Mouse (Mus musculus) brown adipose tissue, adult 24 weeks (tissue): ENCODE results near the gene Aftph. TPM values are rescaled to one million over a fixed set of nuclear protein-coding genes. Genes with fewer than 3 reads are reported as not detected.

Experiments
- H3K27ac ChIP-seq: fragments of 200-500 bp; replicated peaks from 2 replicates; pipeline ENCODE4 v1.5.1; 2012; ENCODE audit warnings: low read depth, mild to moderate bottlenecking, low read length
- H3K4me1 ChIP-seq: fragments of 200-500 bp; 2 replicates; pipeline ENCODE4 v1.6.1; 2012; ENCODE audit warnings: low read length, mixed read lengths; ENCODE audit not compliant: control insufficient read depth, insufficient read depth, insufficient read length
- H3K4me3 ChIP-seq: fragments of 200-500 bp; 2 replicates; pipeline ENCODE4 v1.5.1; 2012; ENCODE audit warnings: low read depth, mild to moderate bottlenecking, low read length, moderate library complexity; ENCODE audit not compliant: insufficient read depth
- polyA plus RNA-seq: library from polyadenylated mRNA; stranded (reverse); fragments of >200 nt; gene quantifications from 2 replicates; pipeline ENCODE4 v1.2.4, GENCODE M21; 2012; ENCODE audit not compliant: missing spikeins, insufficient read depth, insufficient read length

Aftph gene
- polyA plus RNA-seq, 1 experiment, result 25.4 TPM

- H3K27ac ChIP-seq, result no peak overlapping the region
- H3K4me3 ChIP-seq, result no peak overlapping the region
- peaks cover 17% of the 10 kb centered on the region for H3K4me1 ChIP-seq
These were observed 95.2 kb downstream of the Aftph start for GRCm38 (mm10) chr11:20646142-20646541.

GRCm38 (mm10) chr11:20645521-20645920 lies 95.9 kb downstream of the Aftph start:
- H3K4me3 ChIP-seq, result no peak overlapping the region
- H3K4me1 ChIP-seq, result peaks cover 20% of the 10 kb centered on the region
- H3K27ac ChIP-seq, result no peak overlapping the region

- H3K4me3 ChIP-seq, result no peak overlapping the region
- peaks cover 22% of the 10 kb centered on the region for H3K4me1 ChIP-seq
- 0 out of 2 replicates have a peak overlapping the region, but pooled peaks have one; percentile 2 for H3K27ac ChIP-seq
These were observed 96.5 kb downstream of the Aftph start for GRCm38 (mm10) chr11:20644872-20645271.

GRCm38 (mm10) chr11:20644166-20644565 lies 97.2 kb downstream of the Aftph start:
- no peak overlapping the region for H3K27ac ChIP-seq
- no peak overlapping the region for H3K4me3 ChIP-seq
- peaks cover 24% of the 10 kb centered on the region for H3K4me1 ChIP-seq

GRCm38 (mm10) chr11:20643161-20643560 lies 98.2 kb downstream of the Aftph start:
- Histone ChIP-seq H3K4me3 (no peak overlapping the region), H3K27ac (no peak overlapping the region), H3K4me1 (peaks cover 24% of the 10 kb centered on the region)

- H3K4me3 ChIP-seq, result no peak overlapping the region
- H3K4me1 ChIP-seq, result peaks cover 19% of the 10 kb centered on the region
- H3K27ac ChIP-seq, result no peak overlapping the region
These were observed 99.1 kb downstream of the Aftph start for GRCm38 (mm10) chr11:20642321-20642720.

- Histone ChIP-seq H3K4me1 (peaks cover 17% of the 10 kb centered on the region), H3K27ac (no peak overlapping the region)
These were observed 101.4 kb downstream of the Aftph start for GRCm38 (mm10) chr11:20639918-20640447.

GRCm38 (mm10) chr11:20638841-20639240 lies 102.5 kb downstream of the Aftph start:
- H3K4me1 ChIP-seq, result peaks cover 13% of the 10 kb centered on the region
- no peak overlapping the region for H3K4me3 ChIP-seq

More at GRCm38 (mm10) chr11:20639918-20640447, 101.4 kb downstream of the Aftph start:
- no peak overlapping the region for H3K4me3 ChIP-seq

GRCm38 (mm10) chr11:20637060-20637459 lies 104.3 kb downstream of the Aftph start:
- Histone ChIP-seq H3K4me1 (peaks cover 11% of the 10 kb centered on the region), H3K4me3 (no peak overlapping the region), H3K27ac (no peak overlapping the region)

More at GRCm38 (mm10) chr11:20638841-20639240, 102.5 kb downstream of the Aftph start:
- no peak overlapping the region for H3K27ac ChIP-seq

GRCm38 (mm10) chr11:20636114-20636513 lies 105.3 kb downstream of the Aftph start:
- no peak overlapping the region for H3K27ac ChIP-seq
- peaks cover 10% of the 10 kb centered on the region for H3K4me1 ChIP-seq
- H3K4me3 ChIP-seq, result no peak overlapping the region

- Histone ChIP-seq H3K27ac (no peak overlapping the region), H3K4me1 (peaks cover 6% of the 10 kb centered on the region), H3K4me3 (no peak overlapping the region)
These were observed 105.7 kb downstream of the Aftph start for GRCm38 (mm10) chr11:20635646-20636045.

Other genes with a start within 250 kb of the Aftph start
- 4.5 and 4.8 TPM in 2 replicates for gene Sertad2, start 198.3 kb downstream of the Aftph start, polyA plus RNA-seq
- gene Lgalsl, start 89.5 kb upstream of the Aftph start, polyA plus RNA-seq, result 13.3 and 13.9 TPM in 2 replicates